Mouse (Mus musculus) spleen, adult 2 months (tissue): ENCODE data around the gene Zfp575. TPM values are rescaled to one million over a fixed set of nuclear protein-coding genes. Genes with fewer than 3 reads are reported as not detected.
A peak's percentile ranks its signal among the peaks of the same experiment; 100 is the strongest.

Source experiments
- DNase-seq, 2 experiments: peaks; one replicate each; pipeline versions ENCODE4 v3.0.0 to v3.0.0-alpha.2; 2012 to 2021; ENCODE audit warnings: low spot score in 2 of 2, low read depth in 1 of 2
- H3K27ac ChIP-seq: fragments of 200-500 bp; 2 replicates; pipeline ENCODE4 v1.5.1; 2012; ENCODE audit warnings: low read length, inconsistent platforms; ENCODE audit not compliant: insufficient read depth
- H3K27me3 ChIP-seq: fragments of 200-500 bp; 2 replicates; pipeline ENCODE4 v1.6.1; 2012; ENCODE audit warnings: mild to moderate bottlenecking, moderate library complexity, low read length, inconsistent platforms; ENCODE audit not compliant: control insufficient read depth, insufficient read depth
- H3K36me3 ChIP-seq: fragments of 200-500 bp; 2 replicates; pipeline ENCODE4 v1.6.1; 2012; ENCODE audit warnings: mild to moderate bottlenecking, low read length, inconsistent platforms; ENCODE audit not compliant: control insufficient read depth, insufficient read depth
- H3K4me1 ChIP-seq: fragments of 200-500 bp; 2 replicates; pipeline ENCODE4 v1.6.1; 2011; ENCODE audit warnings: inconsistent platforms; ENCODE audit not compliant: control insufficient read depth, insufficient read depth, insufficient read length
- H3K4me3 ChIP-seq: fragments of 200-500 bp; 2 replicates; pipeline ENCODE4 v1.5.1; 2011; ENCODE audit warnings: mild to moderate bottlenecking, inconsistent platforms; ENCODE audit not compliant: insufficient read depth, insufficient read length; ENCODE audit errors: extremely low read depth
- CTCF ChIP-seq: fragments of 200-500 bp; IDR thresholded peaks from 2 replicates; pipeline ENCODE4 v1.5.1; 2011; ENCODE audit warnings: mild to moderate bottlenecking, inconsistent platforms; ENCODE audit not compliant: insufficient read depth, insufficient read length, insufficient replicate concordance; ENCODE audit errors: extremely low read depth
- POLR2A ChIP-seq: fragments of 200-500 bp; IDR thresholded peaks from 2 replicates; pipeline ENCODE4 v1.6.1; 2011; ENCODE audit warnings: low read depth, low read length, inconsistent platforms
- WGBS: fragments of 180-500 bp; shearing (Covaris S2); methylation state at CpG from one replicate; pipeline ENCODE4 v1.1.7; 2018; 5-methylcytosine and 5-hydroxymethylcytosine counted together
- polyA plus RNA-seq: library from polyadenylated mRNA; depleted of rRNA; stranded (reverse); fragments of >200 nt; gene quantifications from 2 replicates; pipeline ENCODE4 v1.2.3, GENCODE M21; 2012

Zfp575 gene
- polyA plus RNA-seq, 1 experiment = 0.29 TPM

DNA sequence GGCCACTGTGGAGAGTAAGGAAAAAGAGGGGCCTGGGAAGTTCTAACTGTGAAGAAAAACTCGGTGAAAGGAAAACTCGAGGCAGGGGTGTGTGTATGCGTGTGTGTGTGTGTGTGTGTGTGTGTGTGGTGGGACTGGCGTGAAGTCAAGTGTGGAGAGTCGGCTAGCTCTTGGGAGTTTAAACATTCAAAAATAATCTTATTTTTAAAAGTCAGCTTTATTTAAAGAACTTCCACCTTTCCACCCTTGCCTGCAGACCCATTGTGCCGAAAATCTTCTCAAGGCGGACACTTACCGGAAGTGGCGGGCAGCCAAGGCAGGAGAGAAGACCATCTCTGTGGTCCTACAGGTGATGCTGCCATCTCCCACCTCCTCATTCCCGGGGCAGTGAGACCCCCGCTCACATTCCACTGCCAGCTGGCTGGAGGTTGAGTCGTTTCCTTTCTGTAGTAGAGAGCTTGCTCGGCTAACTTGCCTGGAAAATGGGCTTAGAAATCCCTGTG, 39.9 kb downstream of the Zfp575 start:
- H3K36me3 ChIP-seq = peaks cover 6% of the 10 kb centered on the region
- H3K27ac ChIP-seq = peak overlapping the region; percentile 65; the same call in 1 of the 2 replicates
- H3K27me3 ChIP-seq = no peaks in the 10 kb centered on the region
- H3K4me3 ChIP-seq = peak overlapping the region; percentile 94
- WGBS = 31% methylated on average over 13 of the region's 13 CpGs
- no peak for DNase-seq
- TF ChIP-seq POLR2A (no peak), CTCF (no peak)
- H3K4me1 ChIP-seq = peaks cover 8% of the 10 kb centered on the region; the same call in 1 of the 2 replicates

DNA sequence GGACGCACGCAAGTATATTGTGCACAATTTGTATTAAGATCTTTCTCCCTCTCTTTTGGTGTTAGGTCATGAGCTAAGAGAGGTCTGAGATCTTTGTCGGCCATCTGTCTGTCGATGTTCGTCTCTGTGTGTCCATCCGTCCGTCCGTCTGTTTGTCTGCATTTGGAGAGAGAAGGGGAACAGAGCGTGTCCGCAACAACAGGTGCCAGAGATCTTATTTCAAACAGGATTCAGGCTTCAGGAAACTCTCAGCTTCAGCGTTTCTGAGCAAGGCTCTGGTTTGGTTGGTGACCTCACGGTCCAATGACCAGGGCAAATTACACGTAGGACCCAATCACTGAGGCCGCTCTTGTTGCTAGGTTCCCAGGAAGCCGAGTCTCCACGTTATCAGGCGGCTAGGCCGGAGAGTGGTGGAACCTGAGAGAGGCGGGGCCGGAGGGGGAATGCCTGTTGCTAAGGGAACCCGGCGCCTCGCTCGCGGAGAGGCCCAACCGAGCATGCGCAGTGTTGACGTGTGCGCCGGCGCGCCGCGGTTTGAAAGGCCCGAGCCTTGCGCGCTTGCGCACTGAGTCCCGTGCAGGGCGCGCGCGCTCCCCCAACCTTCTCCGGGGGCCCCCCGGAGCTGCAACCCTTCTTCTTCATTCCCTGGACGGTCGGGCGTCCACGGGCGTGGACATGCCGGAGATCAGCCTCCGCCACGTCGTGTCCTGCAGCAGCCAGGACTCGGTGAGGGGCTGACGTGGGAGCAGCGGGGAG, 40.6 kb downstream of the Zfp575 start:
- 1% methylated on average over 57 of the region's 57 CpGs for WGBS
- DNase-seq = peak; percentile 98 to 99
- peak overlapping the region; percentile 94 for H3K4me3 ChIP-seq

DNA sequence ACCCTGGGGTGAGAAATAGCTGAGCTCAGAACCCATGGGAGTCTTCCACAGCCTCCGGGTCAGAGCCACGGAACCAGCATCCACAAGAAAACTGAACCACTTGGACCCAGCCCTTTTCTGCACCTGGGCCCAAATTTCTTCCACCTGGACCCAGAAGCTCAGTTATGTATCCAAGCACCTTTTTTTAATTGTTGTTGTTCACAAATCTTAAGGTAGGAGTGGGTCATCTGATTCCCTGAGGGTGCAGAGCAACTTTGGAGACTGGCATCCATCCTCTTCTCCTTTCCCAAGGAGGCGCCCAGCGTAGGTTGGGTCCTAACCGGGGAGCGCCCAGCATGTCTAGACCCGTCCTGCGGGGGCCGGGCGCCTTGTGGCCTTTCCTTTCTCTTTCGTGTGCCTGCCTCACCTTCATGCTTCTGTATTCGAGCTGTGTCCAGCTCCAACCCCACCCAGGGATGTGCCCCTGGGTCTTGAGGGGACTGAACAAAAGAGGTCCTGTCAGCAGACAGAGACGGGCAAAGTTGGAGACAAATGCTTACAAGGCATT, 41.3 kb downstream of the Zfp575 start, which contains the start of the genes Pinlyp and Xrcc1:
Gene Pinlyp, minus strand, starts transcription at position 51 of the 547 bp plus-strand sequence.
Gene Xrcc1, plus strand, starts transcription at position 222 of the 547 bp plus-strand sequence.
- 46% methylated on average over 13 of the region's 13 CpGs for WGBS
- TF ChIP-seq CTCF = no peak
- TF ChIP-seq POLR2A = no peak
- peaks cover 8% of the 10 kb centered on the region; the same call in 1 of the 2 replicates for H3K4me1 ChIP-seq
- no peak for DNase-seq
- peaks cover 2% of the 10 kb centered on the region; the same call in 1 of the 2 replicates for H3K36me3 ChIP-seq
- peak within 1 kb of the TSS; percentile 92 for H3K27ac ChIP-seq
- peak within 1 kb of the TSS; percentile 94 for H3K4me3 ChIP-seq
- no peaks in the 10 kb centered on the region for H3K27me3 ChIP-seq

More for the DNA sequence above, 40.6 kb downstream of the Zfp575 start:
- Histone ChIP-seq H3K27me3 (no peaks in the 10 kb centered on the region), H3K27ac (peak overlapping the region; percentile 92), H3K36me3 (peaks cover 2% of the 10 kb centered on the region; the same call in 1 of the 2 replicates), H3K4me1 (peaks cover 8% of the 10 kb centered on the region; the same call in 1 of the 2 replicates)
- TF ChIP-seq CTCF (no peak), POLR2A (peak; percentile 1; the same call in 1 of the 2 replicates)

DNA sequence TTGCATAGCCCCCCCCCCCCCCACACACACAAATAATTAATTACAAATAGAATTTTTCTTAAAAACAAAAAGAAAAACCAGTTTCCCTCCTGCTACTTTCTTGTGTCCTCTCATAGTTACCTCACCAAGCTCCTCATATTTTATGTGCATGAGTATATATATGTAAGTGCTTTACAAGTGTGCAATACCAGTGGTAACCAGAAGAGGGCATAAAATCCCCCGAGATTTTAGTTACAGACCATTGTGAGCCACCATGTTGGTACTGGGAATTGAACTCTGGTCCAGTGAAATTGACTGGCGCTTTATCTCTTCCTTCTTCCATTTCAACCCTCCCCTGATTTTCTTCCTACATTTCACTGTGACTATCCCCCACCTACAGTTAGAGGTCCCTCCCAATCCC, 42.9 kb downstream of the Zfp575 start:
- TF ChIP-seq CTCF = no peak
- TF ChIP-seq POLR2A = no peak
- Histone ChIP-seq H3K27me3 (no peaks in the 10 kb centered on the region), H3K4me1 (peaks cover 8% of the 10 kb centered on the region; the same call in 1 of the 2 replicates), H3K4me3 (no peak overlapping the region), H3K36me3 (peaks cover 2% of the 10 kb centered on the region; the same call in 1 of the 2 replicates), H3K27ac (no peak overlapping the region)
- WGBS = 77% methylated on average over 2 of the region's 2 CpGs
- no peak for DNase-seq

DNA sequence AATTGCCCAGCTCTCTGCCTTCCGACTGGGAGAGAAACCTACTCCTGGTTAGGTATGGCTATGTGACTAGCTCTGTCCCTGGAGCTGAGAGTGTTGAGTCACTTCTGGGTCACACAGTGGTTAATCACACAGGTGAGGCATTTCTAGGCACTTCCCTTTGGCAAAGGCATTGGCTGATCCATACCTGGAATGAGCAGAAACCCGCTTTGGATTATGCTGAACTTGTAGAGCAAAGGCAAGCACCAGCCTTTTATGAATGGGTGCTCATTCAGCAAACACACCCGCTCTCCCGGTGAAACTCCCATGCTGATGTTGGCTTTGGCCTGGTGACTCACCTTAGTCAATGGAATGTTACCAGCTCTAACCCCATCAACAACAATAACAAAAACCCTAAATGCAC, 47.8 kb downstream of the Zfp575 start:
- 93% methylated on average over 4 of the region's 4 CpGs for WGBS
- Histone ChIP-seq H3K4me3 (no peak overlapping the region), H3K27ac (no peak overlapping the region), H3K4me1 (no peaks in the 10 kb centered on the region), H3K27me3 (no peaks in the 10 kb centered on the region), H3K36me3 (peaks cover 5% of the 10 kb centered on the region; the same call in 1 of the 2 replicates)
- TF ChIP-seq POLR2A (no peak), CTCF (no peak)
- DNase-seq = no peak

DNA sequence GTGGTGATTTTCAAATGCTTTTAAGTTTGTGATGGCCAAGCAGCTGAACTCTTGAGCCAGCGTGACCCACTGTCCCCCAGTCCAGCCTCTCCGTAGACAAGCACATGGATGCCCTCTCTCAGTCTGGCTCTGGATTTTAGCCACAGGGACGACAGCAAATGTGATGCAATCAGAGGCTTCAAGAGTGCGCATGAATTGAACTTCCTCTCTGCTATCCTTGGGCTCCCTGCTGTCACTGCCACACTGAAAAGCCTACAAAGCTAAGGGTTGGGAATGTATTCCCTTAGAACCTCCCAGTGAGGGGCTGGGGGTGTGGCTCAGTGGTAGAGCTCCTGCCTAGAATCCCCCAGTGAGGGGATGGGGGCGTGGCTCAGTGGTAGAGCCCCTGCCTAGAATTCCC, 48.7 kb downstream of the Zfp575 start:
- no peaks in the 10 kb centered on the region for H3K4me1 ChIP-seq
- no peak for TF ChIP-seq POLR2A
- TF ChIP-seq CTCF = no peak
- 69% methylated on average over 5 of the region's 5 CpGs for whole genome bisulfite sequencing
- no peaks in the 10 kb centered on the region for H3K27me3 ChIP-seq
- peaks cover 14% of the 10 kb centered on the region for H3K36me3 ChIP-seq
- H3K27ac ChIP-seq = no peak overlapping the region
- no peak for DNase-seq
- no peak overlapping the region for H3K4me3 ChIP-seq
